Comparison of ENCODE assay signal across 10 mouse cellular contexts in the genomic region with DNA sequence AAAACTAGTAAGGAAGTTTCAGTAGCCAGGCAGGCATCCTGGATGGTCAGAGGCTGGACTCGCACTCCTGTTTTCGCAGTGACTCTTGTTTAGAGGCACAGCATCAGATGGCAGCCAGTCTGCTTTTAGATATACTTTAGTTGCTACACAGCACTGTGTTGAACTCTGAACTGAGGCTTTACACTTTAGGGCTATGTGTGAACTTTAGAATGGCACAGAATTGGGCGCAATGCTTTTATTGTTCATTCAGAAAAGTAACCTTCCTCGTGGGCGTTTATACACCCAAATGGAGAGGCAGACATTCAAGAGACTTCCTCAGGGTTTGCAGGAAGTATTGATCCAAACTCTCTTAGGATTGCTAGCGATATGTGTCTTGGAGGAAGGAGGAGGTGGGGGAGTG. TPM values are rescaled to one million over a fixed set of nuclear protein-coding genes. Genes with fewer than 3 reads are reported as not detected.
DNase-seq lines count a peak whose midpoint lies in the region; ATAC-seq and TF ChIP-seq lines count a peak whose summit lies in the region.
"Had no signal": no experiment of that assay in that cellular context is flagged by ENCODE, and none has a peak within 500 bp of the region (broad histone marks: within the 10 kb centered on the region; RNA-seq: fewer than 3 reads in every experiment).

No protein-coding gene starts in this region.

- H3K4me1 ChIP-seq in cerebellum, adult 2 months (ENCODE audit: control insufficient read depth, insufficient read depth, low read length), result peaks cover 9% of the 10 kb centered on the region; the same call in 1 of the 2 replicates
- no peaks in the 10 kb centered on the region; the same call in 1 of the 2 replicates for H3K4me1 ChIP-seq in lung, postnatal 0 days (ENCODE audit: insufficient read depth, low read depth, low read length)
- H3K4me1 ChIP-seq in limb, embryonic 14.5 days (ENCODE audit: control insufficient read depth, insufficient read depth, low read length), result peaks cover 9% of the 10 kb centered on the region
- peaks cover 7% of the 10 kb centered on the region; the same call in 1 of the 2 replicates for H3K4me1 ChIP-seq in stomach, embryonic 16.5 days (ENCODE audit: control insufficient read depth, insufficient read depth, low read length)

- H3K9me3 ChIP-seq in lung, postnatal 0 days (ENCODE audit: low read length), result no peaks in the 10 kb centered on the region
- H3K9me3 ChIP-seq in limb, embryonic 14.5 days (ENCODE audit: control insufficient read depth, low read length), result no peaks in the 10 kb centered on the region
- H3K9me3 ChIP-seq in stomach, embryonic 16.5 days (replicated peaks; ENCODE audit: control insufficient read depth, low read length), result no peaks in the 10 kb centered on the region

- WGBS in cerebellum, adult 2 months, result 68% methylated on average over 6 of the region's 6 CpGs
- 41% methylated on average over 6 of the region's 6 CpGs for WGBS in lung, postnatal 0 days
- WGBS in limb, embryonic 14.5 days, result 35% methylated on average over 6 of the region's 6 CpGs
- WGBS in stomach, embryonic 16.5 days, result 32% methylated on average over 6 of the region's 6 CpGs

- H3K36me3 ChIP-seq in lung, postnatal 0 days (ENCODE audit: insufficient read depth, low read length), result no peaks in the 10 kb centered on the region
- no peaks in the 10 kb centered on the region for H3K36me3 ChIP-seq in limb, embryonic 14.5 days (ENCODE audit: control insufficient read depth, insufficient read depth, low read length)
- H3K36me3 ChIP-seq in stomach, embryonic 16.5 days (ENCODE audit: control insufficient read depth, insufficient read depth, low read length), result no peaks in the 10 kb centered on the region

- ATAC-seq in lung, postnatal 0 days, result no peak
- no peak for ATAC-seq in limb, embryonic 14.5 days (ENCODE audit: low FRiP score, low read depth)
- ATAC-seq in stomach, embryonic 16.5 days (ENCODE audit: insufficient read depth, low FRiP score), result no peak

- H3K4me3 ChIP-seq in cerebellum, adult 2 months (replicated peaks; ENCODE audit: insufficient read depth, low read depth, low read length), result peak overlapping the region; percentile 34
- H3K4me3 ChIP-seq in lung, postnatal 0 days (ENCODE audit: low read depth, low read length), result peak overlapping the region; percentile 72
- H3K4me3 ChIP-seq in limb, embryonic 14.5 days (replicated peaks; ENCODE audit: low read length), result peak overlapping the region; percentile 79
- H3K4me3 ChIP-seq in stomach, embryonic 16.5 days (replicated peaks; ENCODE audit: low read length), result peak overlapping the region; percentile 72

- no peak for TF ChIP-seq POLR2A in cerebellum, adult 2 months (IDR thresholded peaks at IDR 0.05; ENCODE audit: borderline replicate concordance, insufficient read depth, low read length)
- no peak for TF ChIP-seq POLR2A in limb, embryonic 14.5 days (IDR thresholded peaks at IDR 0.05; ENCODE audit: borderline replicate concordance, extremely low read depth, insufficient read depth, insufficient read length)

- no peak overlapping the region for H3K9ac ChIP-seq in lung, postnatal 0 days (replicated peaks; ENCODE audit: low read depth)
- H3K9ac ChIP-seq in limb, embryonic 14.5 days (ENCODE audit: low read depth, low read length, severe bottlenecking), result peak overlapping the region; percentile 83; the same call in 1 of the 2 replicates
- peak overlapping the region; percentile 88 for H3K9ac ChIP-seq in stomach, embryonic 16.5 days (ENCODE audit: low read length)

- no peak for TF ChIP-seq CTCF in cerebellum, adult 2 months (IDR thresholded peaks at IDR 0.05; ENCODE audit: borderline replicate concordance, insufficient read depth, low read depth, low read length)
- TF ChIP-seq CTCF in lung, postnatal 0 days (IDR thresholded peaks at IDR 0.05), result no peak

- no peak for TF ChIP-seq EP300 in lung, postnatal 0 days (IDR thresholded peaks at IDR 0.05)

- H3K27ac ChIP-seq in cerebellum, adult 2 months (ENCODE audit: insufficient read depth, low read length), result no peak overlapping the region
- no peak overlapping the region for H3K27ac ChIP-seq in lung, postnatal 0 days (ENCODE audit: low read length)
- no peak overlapping the region for H3K27ac ChIP-seq in limb, embryonic 14.5 days (replicated peaks; ENCODE audit: low read depth, low read length)
- H3K27ac ChIP-seq in stomach, embryonic 16.5 days (ENCODE audit: low read length), result no peak overlapping the region

- peak overlapping the region; percentile 68 for H3K4me2 ChIP-seq in lung, postnatal 0 days (replicated peaks; ENCODE audit: low read depth, low read length)
- H3K4me2 ChIP-seq in limb, embryonic 14.5 days (replicated peaks; ENCODE audit: low read depth, low read length, severe bottlenecking), result peak overlapping the region; percentile 80
- H3K4me2 ChIP-seq in stomach, embryonic 16.5 days (ENCODE audit: low read depth, low read length), result peak overlapping the region; percentile 64

- no peak for DNase-seq in cerebellum, adult 2 months
- no peak for DNase-seq in cerebellum, postnatal 4 days (ENCODE audit: low spot score in 2 of 2)
- no peak for DNase-seq in lung, postnatal 0 days (ENCODE audit: low spot score)
- no peak for DNase-seq in lung, postnatal 14 days
- DNase-seq in limb, embryonic 14.5 days (ENCODE audit: low spot score), result no peak
- no peak for DNase-seq in right cerebral cortex, postnatal 25 days
- DNase-seq in gastrocnemius, adult 18-20 months (ENCODE audit: low spot score), result no peak
- DNase-seq: cerebellum, adult 11-12 months had no signal

- H3K27me3 ChIP-seq in cerebellum, adult 2 months (ENCODE audit: control insufficient read depth, insufficient read depth, low read length), result no peaks in the 10 kb centered on the region
- H3K27me3 ChIP-seq in lung, postnatal 0 days (replicated peaks; ENCODE audit: insufficient read depth, low read length), result peaks cover 7% of the 10 kb centered on the region; the same call in 1 of the 2 replicates
- no peaks in the 10 kb centered on the region; the same call in 1 of the 2 replicates for H3K27me3 ChIP-seq in limb, embryonic 14.5 days (ENCODE audit: control insufficient read depth, insufficient read depth, low read length)
- peaks cover 5% of the 10 kb centered on the region for H3K27me3 ChIP-seq in stomach, embryonic 16.5 days (ENCODE audit: control insufficient read depth, insufficient read depth, low read length)

RNA-seq across cellular contexts. Expression of gene Pde3a, which starts 1.9 kb away (rescaled TPM):
- 3.3 and 3.4 TPM in 2 replicates for polyA plus RNA-seq in cerebellum, adult 2 months (2012; rRNA removed)
- 10.1 and 12.1 TPM in 2 replicates for polyA plus RNA-seq in lung, postnatal 0 days (2015; fragmentation: Nextera tagmentation; extraction: Ambion mirVana)
- polyA plus RNA-seq in limb, embryonic 14.5 days (2012; rRNA removed), result 4.6 and 5.6 TPM in 2 replicates
- polyA plus RNA-seq in limb, embryonic 14.5 days (2014; fragmentation: Nextera tagmentation; extraction: Ambion mirVana), result 5.2 and 6.4 TPM in 2 replicates
- polyA plus RNA-seq in stomach, embryonic 16.5 days (2015; fragmentation: Nextera tagmentation; extraction: Ambion mirVana), result 7.8 and 9.6 TPM in 2 replicates
- total RNA-seq in gastrocnemius, adult 18-20 months (2021), result 1 to 10 TPM; 2.4 to 2.6 TPM
- total RNA-seq: hematopoietic stem cell, adult 5-6 weeks had no signal
